Mouse (Mus musculus): ENCODE measurements at regions not wholly inside any gene's neighbourhood (a gene's known extent, or its start where the extent isn't known, plus 50 kb on each side); places are given as distances from the start of the nearest gene placed in this dataset.
A peak's percentile ranks its signal among the peaks of the same experiment; 100 is the strongest.

DNA sequence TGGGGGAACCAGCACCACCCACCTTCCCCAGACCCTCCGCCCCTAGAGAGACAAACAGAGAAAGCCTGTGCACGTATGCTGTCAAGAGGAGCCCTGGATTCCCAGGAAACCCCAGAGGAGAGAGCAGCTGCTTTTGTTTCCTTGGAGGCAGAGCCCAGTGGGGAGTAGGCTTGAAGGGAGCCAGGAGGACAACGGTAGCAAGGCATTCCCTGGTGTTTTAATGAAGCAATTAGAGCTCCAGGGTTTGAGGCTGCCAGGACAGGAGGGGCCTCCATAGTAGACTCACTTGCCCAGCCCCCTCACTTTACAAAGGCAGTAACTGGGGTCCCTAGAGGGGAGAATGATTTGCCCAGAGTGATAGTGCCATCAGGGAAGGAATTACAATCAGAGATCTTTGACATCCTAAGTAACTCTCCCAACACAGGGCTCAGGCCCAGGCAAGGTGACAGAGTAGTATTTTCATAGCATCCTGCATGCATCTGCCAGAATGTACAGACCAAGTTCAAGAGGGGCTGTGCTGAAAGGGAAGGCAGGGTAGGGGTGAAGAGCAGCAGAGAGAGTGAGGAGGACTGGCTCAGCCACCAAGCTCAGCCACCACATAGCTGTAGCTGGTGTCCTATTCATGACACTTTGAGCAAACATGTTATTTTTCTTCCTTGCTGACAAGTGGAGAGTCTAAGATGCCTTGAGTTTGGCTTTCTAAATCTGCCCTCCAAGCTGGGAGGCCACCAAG lies 389.0 kb downstream of the Nedd1 start:
- peak; percentile 34 for DNase-seq

DNA sequence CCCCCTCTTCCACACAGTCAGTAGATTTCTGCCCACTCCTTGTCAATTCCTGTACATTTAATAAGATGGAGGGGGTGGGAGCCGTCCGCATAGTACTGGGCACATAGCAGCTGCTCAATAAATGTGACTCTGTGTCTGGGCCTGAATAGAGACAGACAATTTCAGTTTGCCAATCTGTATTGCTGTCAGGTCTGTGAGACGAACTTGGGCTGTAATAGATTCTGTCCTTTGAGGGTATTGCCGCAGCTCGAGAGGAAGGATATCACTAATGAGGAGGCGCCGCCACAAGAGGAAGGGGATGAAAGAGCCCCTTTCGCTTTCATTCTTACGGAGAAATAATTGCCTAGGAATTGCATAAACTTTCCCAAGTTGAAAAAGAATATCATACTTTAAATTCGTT lies 392.1 kb downstream of the Nedd1 start:
- no peak for DNase-seq

DNA sequence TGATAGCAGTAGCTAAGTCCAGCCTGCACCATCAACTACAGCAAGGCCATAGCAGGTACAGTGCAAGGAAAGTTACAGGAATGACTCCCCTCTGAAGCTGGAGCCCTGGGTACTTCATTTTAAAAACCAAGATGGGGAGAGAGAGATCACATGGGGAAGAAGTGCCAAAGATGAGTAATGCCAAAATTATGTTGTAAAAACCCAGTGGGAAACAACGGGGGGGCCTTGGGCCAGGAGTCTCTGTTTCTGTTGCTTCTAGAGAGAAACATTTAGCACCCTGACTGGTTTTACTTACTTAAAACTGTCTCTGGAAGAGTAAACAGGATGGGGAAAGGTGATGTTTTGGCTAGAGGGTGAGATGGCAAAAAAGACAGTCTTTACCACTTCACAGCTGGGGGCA lies 392.6 kb downstream of the Nedd1 start:
- DNase-seq = no peak

DNA sequence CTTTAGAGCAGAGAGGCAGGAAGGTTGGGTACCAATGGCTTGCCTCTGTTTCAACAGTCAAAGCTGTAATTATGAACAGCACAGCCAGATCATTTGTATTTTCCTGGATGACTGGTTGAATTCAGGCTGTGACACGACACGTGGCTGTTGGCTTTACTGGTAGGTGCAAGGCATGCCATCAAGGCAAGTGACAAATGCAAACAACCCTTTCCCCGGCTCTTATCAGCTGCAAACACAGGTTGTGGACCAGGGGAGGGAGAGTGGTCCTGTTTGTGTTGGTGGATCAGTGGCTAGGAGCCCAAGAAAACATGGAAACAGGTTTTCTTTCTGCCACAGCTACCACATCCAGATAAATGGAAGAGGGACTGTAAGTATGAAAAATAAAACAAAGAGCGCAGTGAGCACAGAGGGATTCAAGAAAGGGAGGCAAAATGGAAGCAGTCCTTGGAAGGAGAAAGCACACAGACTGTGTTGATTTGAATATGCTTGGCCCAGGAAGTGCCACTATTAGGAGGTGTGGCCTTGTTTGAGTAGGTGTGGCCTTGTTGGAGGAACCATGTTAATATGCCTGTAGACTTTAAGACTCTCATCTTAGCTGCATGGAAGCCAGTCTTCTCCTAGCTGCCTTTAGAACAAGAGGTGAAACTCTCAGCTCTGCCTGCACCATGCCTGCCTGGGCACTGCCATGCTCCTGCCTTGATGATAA lies 396.8 kb downstream of the Nedd1 start:
- DNase-seq = no peak

DNA sequence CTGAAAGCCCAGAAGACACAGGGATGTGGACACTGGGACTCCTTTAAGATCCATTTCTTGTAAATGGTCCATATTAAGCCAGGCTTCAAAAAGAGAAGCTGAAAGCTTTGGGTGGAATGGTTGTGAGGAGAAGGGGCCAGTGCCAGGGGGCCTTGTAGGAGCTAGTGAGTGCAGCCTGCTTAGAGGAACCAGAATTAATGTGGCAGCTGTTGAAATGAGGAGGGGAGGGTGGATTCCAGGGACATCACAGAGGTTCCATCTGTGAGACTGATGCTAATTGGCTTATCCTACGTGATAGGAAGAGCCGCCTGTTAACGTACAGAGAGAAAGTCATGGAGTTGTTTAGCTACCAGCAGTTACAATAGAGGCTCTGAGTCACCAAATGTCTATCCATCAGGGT lies 407.6 kb downstream of the Nedd1 start:
- DNase-seq = no peak

DNA sequence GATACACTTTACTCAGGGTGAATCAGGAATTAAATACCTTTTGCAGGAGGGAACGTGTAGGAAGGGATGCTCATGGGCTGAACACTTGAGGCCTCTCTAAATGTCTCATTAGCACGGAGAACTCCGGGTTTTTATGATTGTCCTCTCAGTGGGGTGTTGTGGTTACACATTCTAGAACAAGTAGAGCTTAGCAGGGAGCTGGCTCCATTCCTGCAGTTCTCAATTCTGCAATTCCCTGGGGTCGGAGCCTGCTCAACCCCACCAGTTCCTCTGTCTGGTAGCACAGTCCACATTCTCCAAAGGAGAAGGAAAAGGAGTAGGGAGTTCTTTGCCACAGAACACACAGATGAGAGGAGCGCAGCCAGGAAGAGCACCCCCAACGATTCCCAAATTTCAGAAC lies 409.9 kb downstream of the Nedd1 start:
- no peak for DNase-seq

DNA sequence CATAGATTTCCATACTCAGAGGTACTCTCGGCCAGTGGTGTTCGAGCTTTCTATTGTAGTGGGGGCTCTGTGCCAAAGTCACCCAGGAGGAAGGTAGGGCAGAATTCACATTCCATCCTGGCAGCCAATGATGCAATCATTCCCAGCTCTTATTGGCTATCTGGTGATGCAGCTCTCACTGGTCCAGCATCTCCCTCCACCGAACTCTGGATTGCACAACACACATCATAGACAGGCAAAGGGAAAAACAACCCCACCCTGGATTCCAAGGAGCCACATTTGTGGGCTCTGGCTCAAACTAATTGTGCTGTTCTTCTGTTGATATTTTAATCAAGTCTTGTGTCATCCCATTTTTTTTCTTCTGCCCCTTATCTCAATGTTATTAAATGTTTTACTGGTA lies 413.6 kb downstream of the Nedd1 start:
- DNase-seq = no peak

DNA sequence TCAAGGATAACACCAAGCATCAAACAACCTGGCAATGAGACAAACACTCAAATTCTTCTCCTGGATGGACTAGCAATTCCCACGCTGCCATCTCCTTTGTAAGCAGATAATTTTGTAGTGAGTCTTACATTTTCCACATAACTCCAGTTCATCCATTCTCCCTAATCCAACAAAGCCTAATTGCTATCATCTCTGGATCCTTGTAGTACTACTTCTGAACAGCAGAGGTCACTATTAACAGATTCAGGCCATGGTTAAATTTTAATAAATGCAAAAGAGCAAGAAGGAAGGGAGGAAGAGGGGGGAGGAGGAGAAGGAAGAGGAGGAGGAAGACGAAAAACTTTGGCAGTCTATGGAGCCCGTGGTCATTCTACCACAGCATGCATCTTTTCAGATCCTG lies 414.4 kb downstream of the Nedd1 start:
- no peak for DNase-seq

DNA sequence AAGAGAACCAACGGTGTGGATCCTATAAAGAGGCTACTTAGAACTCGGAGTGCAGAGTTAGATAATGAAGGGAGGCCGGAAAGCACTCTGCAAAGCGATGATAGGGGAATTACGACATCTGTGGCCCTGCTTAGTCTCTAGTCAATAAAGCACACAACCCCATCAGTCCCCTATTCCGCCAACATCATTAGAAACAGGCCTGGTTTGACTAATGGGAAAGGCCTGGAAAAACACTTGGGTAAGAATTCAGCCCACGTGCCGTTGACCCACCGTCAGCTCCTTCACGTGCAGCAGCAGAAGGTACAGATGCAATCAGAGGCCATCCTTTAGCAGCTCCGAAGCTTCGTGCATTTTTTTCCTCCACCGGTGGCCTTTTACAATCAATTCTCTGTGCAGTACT lies 423.5 kb downstream of the Nedd1 start:
- DNase-seq = no peak

DNA sequence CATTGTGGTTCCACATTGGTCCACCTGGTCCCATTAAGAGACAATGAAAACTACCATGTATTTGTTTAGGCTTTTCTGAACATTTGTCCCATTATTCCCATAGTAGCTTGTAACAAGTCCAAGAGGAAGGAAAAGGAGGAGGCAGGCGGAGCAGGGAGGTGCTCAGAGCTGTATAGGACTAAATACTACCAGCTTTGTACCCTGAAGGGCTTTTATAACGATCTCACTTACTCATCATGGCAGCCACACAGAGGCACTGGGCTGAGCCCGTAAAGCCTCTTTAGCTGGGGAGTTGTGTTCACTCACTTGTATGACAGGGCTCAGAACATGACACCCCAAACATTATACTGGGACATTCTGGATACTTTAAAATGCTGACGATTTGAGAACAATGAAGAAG lies 425.4 kb downstream of the Nedd1 start:
- DNase-seq = no peak

DNA sequence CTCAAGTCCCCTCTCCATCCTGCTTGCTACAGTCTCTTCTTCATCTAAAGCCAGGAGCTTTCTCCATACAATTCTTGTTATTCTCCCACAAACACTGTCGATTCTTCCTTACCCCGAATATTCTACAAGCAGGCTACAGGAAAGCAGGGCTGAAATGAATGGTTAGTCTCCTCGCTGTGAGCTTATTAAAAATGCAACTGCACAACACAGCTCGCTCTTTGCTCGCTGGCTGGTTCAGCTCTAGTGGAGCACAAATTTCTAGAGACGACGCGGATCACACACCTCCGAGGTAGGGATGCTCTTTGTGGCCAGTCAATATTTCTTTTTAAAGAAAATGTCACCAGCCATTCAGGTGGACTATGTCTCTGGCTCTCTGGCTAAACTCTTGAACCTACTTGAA lies 425.9 kb downstream of the Nedd1 start:
- no peak for DNase-seq

DNA sequence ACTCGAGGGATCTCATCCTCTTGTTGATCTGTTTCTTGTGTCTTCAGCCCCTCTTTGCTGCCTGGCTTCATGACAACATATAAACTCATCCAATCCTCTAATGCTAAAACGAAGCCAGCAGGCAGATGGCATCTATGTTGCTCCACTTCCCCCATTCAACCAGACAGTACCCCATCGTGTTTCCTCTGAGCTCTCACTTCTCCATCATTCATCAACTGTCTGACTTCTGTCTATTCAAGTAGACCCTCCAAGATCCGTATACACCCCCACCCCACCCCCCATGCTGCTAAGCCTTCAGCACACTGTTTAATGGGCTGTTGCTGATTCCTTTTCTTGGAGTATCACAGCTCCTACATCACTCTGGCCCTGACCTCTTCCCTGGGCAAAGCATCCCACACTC lies 429.0 kb downstream of the Nedd1 start:
- DNase-seq = no peak

DNA sequence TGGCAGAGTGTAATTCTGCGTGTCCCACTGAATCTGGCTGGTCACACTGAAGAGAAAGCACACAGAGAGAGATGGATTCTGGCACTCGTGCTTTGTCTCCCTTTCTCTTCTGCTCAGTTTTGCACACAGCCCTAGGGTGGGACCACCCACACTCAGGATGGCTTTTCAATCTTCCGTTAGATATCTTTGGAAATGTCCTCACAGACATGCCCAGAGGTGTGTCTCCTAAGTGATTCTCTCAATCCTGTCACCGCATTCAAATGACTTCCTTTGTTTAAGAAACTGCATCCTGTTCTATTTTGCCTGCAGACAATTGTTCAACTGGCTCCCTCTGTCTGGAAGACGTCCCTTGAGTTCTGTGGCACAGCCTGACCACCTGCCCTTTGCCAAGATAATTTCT lies 433.0 kb downstream of the Nedd1 start:
- DNase-seq = no peak

DNA sequence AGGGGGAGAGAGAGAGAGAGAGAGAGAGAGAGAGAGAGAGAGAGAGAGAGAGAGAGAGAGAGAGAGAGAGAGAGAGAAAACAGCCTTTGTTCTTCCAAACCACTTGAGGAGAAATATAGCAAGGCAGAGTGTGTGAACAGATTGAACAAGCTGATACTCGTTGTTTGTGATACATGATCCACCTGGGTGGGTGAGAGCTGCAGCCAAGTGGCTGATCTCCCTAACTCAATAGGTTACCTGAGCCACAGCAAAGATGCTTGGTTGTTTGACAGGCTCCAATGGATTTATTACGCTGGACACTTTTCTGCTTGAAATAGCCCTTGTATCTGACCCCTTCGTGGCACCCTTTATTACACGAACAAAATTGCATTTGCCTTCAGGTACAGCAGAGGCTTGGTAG lies 438.0 kb downstream of the Nedd1 start:
- no peak for DNase-seq

DNA sequence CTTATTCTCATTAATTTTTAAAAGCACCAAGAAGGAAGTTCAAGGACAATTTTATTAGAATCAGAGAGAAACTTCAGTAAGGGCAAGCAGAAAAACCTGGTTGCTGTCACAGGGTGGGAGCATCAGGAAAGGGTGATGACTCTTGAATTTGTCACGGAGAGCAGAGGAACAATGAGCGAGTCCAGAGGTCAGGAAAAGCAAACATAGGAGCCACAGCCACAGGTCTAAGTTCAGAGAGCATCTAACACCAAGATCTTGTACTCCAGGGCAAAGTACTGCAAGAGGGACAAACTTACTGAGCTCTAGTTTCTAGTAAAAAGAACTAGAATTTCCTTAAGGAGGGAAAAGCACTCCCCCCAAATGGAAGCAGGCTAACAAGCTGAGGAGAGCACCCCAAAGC lies 444.2 kb downstream of the Nedd1 start:
- no peak for DNase-seq

DNA sequence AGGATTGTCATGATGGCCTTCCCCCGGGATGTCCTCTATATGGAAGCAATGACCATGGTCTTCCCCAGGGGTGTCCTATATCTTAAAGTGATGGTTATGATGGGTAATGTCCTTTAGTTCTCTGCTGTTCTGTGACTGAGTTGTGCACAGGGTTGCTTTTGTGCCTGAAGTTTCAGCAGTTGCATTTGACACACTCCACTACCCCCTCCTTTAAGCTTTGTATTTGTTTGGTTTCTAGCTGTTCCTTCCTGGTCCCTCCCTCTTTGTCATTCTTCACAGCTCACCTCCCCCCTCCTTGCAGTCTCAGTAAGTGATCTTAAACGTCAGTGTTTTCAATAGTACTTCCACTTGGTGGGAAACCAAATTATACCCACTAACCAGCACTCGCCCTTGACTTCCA lies 464.4 kb downstream of the Nedd1 start:
- DNase-seq = no peak

DNA sequence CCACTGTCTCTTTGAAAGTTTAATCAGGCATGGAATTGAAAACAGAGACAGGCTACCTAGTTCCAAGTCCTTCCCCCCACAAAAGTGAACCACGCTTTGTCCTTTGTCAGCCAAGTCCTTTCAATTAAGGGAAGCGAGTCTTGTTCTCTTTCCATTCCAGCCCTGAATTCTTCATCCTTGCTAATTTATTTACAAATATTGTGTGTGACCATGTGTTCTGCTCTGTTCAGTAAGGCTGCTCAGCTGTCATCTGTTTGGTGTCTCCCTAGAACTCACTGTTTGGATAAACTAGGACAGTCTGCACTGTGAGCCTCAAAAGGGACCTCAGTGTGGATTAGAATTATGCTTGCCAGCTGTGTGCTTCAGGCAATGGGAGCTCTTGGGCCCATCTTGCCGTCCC lies 473.6 kb downstream of the Nedd1 start:
- peak; percentile 20 for DNase-seq

DNA sequence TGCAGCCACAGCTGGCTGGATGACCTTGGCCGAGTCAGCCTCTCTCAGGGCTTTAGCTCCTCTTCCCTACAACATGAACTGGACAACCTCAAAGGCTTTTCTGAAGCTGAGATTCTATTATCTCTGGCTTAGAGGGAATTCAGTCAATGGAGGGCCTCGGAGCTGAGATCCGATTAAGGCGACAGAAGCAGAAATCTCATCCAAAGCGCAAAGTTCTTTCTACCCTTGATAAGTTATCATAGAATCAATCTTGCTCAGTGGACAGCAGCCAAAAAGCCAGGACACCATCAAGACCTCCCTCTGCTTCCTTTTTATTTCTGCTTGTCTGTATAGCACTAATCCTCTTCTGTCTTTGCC lies 474.8 kb downstream of the Nedd1 start:
- DNase-seq = no peak

DNA sequence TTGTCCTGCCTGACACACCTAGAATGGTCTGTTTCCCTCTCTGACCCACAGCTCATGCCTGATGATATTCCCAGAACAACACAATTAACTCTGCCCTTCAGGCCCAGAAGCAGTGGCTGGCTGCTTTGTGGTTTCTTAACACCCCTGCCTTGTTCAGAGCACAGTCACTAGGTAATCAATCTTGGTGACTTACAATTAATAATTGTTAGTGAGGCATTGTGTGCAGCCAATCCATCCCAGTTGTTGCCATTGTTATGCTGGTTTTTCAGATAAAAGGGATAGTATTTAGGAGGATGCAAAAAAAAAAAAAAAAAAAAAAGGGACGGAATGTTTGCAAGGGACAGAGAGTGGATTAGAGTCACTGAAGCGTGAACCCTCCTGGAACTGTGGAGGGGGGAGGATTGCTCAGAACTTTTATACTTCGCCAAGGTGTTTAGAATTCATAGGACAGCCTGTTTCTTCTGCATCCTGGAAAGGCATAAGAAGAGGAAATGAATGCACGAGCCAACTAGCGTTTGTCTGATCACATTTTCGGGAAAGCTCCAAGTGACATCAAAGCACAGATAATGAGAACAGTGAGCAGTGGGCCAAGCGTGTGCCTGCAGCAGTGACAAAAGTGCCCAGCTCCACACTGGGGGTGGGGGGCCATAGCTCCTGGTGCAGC lies 475.3 kb downstream of the Nedd1 start:
- DNase-seq = peak; percentile 12

DNA sequence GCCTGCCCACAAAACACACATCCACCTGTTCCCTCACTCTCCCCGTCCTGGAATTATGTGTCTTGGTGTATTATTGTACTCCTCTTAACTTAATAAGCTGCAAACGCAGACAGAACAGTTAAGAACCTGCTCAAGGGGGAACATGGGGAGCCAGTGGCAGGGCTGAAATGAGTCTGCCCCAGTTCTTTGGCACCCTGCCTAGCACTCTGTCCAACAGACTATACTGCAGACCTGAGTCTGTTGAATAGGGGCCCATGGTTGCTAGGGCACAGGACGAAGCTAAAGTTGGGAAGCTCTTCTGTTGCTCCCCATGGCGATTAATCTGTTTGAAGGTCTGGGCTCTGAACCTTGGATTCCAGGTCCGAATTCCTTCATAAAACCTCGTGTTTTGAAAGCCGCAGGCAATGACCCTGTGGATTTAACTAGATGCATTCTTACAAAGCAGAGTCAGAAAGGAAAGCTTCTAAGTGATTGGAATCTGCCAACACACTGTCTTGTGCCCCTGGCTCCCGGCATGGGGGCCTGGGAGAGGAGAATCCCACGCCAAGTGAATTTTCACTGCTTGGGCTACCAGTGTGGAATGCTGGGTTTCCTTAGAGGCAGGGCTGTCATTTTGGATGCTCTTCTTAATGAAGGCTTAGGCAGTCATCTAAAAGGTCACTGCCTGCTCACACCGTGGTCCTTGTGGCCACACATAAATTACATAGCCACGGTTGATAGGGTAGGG lies 479.3 kb downstream of the Nedd1 start:
- peak; percentile 7 for DNase-seq

DNA sequence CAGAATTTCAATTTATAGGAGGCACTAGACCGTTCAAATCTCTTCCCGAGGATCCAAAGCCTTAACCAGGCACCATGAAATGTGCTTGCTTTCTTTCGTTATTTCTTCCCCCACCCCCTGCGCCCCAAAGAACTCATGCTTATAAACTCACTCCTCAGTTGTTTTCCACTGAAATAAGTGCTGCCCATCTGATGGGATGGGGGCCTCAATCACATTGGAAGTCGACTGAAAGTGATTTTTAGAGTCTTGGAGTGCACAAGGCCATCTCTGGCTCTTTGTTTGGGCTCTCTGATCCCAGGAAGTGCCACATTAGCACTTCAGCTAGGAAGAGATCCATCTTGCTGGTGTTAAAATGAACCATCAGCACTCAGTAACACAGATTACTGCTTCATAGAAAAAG lies 484.3 kb downstream of the Nedd1 start:
- no peak for DNase-seq

DNA sequence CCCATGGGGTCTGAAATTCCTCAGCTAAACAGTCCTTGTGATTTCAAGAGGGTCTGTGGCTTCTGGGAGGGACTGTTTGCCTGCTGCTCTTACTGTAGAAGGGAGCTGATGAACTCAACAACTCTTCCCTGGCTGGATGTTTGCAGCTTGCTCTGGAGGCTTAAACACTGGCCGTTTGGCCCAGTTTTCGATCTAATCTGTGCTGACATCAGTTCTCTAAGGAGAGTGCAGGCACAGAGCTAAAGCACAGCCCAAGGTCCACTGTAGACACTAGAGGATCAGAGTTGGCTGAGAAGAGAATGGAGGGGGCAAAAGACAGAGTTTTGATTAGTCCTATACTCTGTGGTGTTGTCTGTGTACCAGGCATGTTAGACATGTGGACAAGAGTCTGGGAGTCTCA lies 490.1 kb downstream of the Nedd1 start:
- DNase-seq = no peak

DNA sequence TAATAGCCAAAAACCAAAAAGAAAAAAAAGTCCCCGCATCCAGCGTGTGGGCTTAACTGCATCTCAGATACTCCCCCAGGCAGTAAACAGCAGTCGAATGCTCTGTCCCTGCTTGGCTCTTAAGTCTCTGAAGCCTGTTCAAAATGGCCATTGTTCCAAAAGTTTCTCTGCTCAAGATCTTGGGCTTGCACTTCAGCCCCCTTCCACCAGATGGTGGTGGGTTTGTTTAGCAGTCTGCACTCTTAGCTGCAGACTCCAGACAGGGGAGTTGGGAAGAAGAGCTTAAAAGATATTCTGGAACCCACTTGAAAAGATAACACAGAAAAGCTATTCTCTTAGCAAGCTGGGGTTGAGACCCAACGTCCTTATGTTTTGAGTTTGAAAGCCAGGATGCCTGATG lies 496.4 kb downstream of the Nedd1 start:
- no peak for DNase-seq

DNA sequence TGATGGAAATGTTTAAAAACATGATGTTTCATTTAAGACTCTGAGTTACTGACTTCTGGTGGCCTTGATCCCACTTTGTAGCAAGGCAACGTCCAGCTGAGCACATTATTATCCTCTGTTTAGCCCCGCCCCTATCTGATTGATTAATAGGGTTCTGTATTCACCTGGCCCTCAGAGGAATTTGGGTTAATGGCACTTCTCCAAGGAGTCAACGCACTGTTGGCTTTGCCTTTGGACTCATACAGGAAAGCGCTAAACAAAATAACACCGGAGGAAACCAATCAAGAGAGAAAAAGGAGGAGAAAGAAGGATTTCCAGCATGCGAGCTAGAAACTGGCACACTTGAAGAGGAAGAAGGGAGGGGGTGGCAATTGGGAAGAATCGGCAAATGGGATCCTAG lies 497.1 kb downstream of the Nedd1 start:
- DNase-seq = no peak
